Mouse (Mus musculus) left cerebral cortex, adult 2 months (tissue): ENCODE data around the gene Per1. TPM values are rescaled to one million over a fixed set of nuclear protein-coding genes. Genes with fewer than 3 reads are reported as not detected.

Experiments used
- DNase-seq, 2 experiments: peaks; one replicate each; pipeline ENCODE4 v3.0.0; 2021 to 2022; ENCODE audit warnings: low spot score in 2 of 2, mixed read lengths in 1 of 2; ENCODE audit errors: extremely low spot score in 1 of 2
- H3K27ac ChIP-seq: fragments of 200-600 bp; 2 replicates; pipeline ENCODE4 v1.8.1; 2022
- H3K4me3 ChIP-seq: fragments of 200-600 bp; 2 replicates; pipeline ENCODE4 v1.8.1; 2022
- CTCF ChIP-seq: fragments of 200-600 bp; IDR thresholded peaks from 2 replicates; pipeline ENCODE4 v1.8.1; 2022; ENCODE audit warnings: antibody characterized with exemption, mild to moderate bottlenecking, moderate library complexity
- intact Hi-C: fragments of 180-260 bp; cut with DNase I; formaldehyde crosslinking; loops from one replicate; pipeline ENCODE4 v1.15.1; 2025
- total RNA-seq, 2 experiments: library from RNA; stranded (reverse); gene quantifications; 2 replicates each; pipeline ENCODE4 v1.2.3; 2021

Per1 gene
- total RNA-seq, 2 experiments from 2014 or later: 114 to 185 TPM

GRCm38 (mm10) chr11:69103531-69104435, 8.8 kb downstream of the Per1 start:
- intact Hi-C loops: no loop called here
- no peak for DNase-seq
- H3K27ac ChIP-seq: peak overlapping the region; percentile 36; the same call in 1 of the 2 replicates

DNA sequence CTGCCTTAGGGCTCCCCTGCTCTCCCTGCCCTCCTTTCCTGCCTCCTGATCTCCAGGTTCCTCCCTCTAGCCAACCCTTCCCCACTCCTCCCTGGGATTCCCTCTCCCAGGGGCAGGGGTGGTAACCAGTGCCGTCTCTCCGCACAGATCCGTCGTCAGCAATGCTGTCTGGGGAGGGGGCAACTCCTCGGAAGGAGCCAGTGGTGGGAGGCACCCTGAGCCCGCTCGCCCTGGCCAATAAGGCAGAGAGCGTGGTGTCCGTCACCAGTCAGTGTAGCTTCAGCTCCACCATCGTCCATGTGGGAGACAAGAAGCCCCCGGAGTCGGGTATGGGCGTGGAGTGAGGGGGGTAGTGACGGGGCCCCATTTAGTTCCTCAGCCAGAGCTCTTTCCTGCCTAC, 9.5 kb downstream of the Per1 start:
- intact Hi-C loops: no loop called here
- no peak overlapping the region for H3K27ac ChIP-seq
- no peak for TF ChIP-seq CTCF
- no peak overlapping the region for H3K4me3 ChIP-seq
- no peak for DNase-seq

More at GRCm38 (mm10) chr11:69103531-69104435, 8.8 kb downstream of the Per1 start:
- TF ChIP-seq CTCF: no peak
- H3K4me3 ChIP-seq: no peak overlapping the region

DNA sequence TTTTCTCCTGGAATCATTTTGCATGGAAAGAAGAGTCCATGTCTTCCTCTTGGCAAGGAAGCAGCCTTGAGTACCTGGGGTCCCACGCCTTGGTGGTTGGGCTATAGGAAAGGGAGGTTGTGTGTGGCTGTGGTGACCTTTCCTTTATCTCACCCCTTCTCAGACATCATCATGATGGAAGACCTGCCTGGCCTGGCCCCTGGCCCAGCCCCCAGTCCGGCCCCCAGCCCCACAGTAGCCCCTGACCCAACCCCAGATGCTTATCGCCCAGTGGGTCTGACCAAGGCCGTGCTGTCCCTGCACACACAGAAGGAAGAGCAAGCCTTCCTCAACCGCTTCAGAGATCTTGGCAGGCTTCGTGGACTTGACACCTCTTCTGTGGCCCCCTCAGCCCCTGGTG, 10.2 kb downstream of the Per1 start:
- no peak for DNase-seq
- Histone ChIP-seq H3K4me3 (no peak overlapping the region), H3K27ac (no peak overlapping the region)
- intact Hi-C loops: no loop called here
- TF ChIP-seq CTCF: no peak

DNA sequence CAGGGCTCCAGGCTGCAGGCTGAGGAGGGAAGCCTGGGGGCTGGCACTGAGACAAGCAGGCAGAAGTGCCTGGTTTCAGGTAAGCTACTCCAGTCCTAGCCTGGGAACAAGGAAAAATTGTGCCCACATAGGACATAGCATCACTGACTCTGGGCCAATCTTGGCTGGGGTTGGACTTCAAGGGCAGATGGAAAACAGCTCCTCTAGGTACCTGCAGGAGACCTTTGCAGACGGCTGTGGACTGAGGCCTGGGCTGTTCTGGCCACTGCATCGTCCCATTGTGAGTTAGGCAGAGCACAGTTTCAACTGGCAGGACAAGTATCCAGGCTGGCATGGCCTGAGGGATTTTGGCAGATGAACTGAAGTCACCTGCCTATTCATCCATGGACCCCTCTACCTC, 10.8 kb downstream of the Per1 start:
- Histone ChIP-seq H3K27ac (no peak overlapping the region), H3K4me3 (no peak overlapping the region)
- intact Hi-C loops: no loop called here
- TF ChIP-seq CTCF: no peak
- no peak for DNase-seq

- no peak overlapping the region for H3K27ac ChIP-seq
- TF ChIP-seq CTCF: no peak
- DNase-seq: peak in 1 of 2 experiments; percentile 10
- H3K4me3 ChIP-seq: no peak overlapping the region
- intact Hi-C loops: no loop called here
Observed at GRCm38 (mm10) chr11:69106299-69106698, 11.3 kb downstream of the Per1 start.

GRCm38 (mm10) chr11:69106842-69107241, 11.8 kb downstream of the Per1 start:
- DNase-seq: no peak
- TF ChIP-seq CTCF: no peak
- H3K4me3 ChIP-seq: no peak overlapping the region
- intact Hi-C loops: no loop called here
- no peak overlapping the region for H3K27ac ChIP-seq

DNA sequence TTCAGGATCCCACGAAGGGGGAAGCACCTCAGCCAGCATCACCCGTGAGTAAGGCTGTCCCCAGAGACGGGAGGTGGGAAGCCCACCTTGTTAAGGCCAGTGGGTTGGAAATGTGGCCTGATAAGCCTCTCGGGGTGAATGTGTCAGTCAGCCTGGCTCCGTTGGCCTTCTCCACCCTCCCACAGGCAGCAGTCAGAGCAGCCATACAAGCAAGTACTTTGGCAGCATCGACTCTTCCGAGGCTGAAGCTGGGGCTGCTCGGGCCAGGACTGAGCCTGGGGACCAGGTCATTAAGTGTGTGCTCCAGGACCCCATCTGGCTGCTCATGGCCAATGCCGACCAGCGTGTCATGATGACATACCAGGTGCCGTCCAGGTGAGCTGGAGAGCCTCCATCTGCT, 12.7 kb downstream of the Per1 start:
- H3K4me3 ChIP-seq: no peak overlapping the region
- no peak overlapping the region for H3K27ac ChIP-seq
- intact Hi-C loops: no loop called here
- no peak for DNase-seq
- no peak for TF ChIP-seq CTCF

GRCm38 (mm10) chr11:69108223-69108622, 13.2 kb downstream of the Per1 start:
- no peak for TF ChIP-seq CTCF
- no peak for DNase-seq
- H3K4me3 ChIP-seq: no peak overlapping the region
- H3K27ac ChIP-seq: no peak overlapping the region
- intact Hi-C loops: no loop called here

DNA sequence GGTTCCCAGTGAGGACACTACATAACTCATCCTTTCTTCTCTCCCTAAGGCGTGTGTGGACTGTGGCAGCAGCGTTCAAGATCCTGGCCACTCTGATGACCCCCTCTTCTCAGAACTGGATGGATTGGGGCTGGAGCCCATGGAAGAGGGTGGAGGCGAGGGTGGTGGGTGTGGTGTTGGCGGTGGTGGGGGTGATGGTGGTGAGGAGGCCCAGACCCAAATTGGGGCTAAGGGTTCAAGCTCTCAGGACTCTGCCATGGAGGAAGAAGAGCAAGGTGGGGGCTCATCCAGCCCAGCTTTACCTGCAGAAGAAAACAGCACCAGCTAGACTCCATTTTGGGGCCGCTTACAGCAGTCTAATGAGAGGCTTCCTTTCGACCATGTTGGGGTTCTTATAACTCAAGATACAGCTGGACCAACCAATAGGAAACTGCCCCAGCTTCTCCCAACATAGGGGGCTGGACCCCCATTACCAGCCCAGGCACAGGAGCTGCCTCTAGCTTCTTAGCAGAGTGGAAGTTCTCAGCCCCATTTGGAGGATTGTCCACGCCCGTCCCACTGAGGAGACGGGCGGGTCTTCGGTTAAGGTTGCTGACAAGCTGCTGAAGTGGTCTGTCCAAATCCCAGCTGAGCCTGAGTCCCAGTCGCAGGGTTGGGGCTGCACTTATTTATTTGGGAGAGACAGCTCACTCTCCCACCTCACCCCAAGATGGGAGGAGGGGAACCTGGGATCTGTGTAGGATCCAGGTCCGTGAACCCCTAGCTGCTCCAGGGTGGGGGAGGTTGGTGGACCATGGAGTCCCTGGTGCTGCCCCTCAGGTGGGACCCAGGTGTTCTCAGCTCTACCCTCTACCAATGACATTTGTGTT, 14.2 kb downstream of the Per1 start:
- Histone ChIP-seq H3K27ac (no peak overlapping the region), H3K4me3 (no peak overlapping the region)
- TF ChIP-seq CTCF: no peak
- intact Hi-C loops: no loop called here
- no peak for DNase-seq

- DNase-seq: peak; percentile 88 to 91
- Histone ChIP-seq H3K4me3 (peak overlapping the region; percentile 48), H3K27ac (peak overlapping the region; percentile 4; the same call in 1 of the 2 replicates)
- no peak for TF ChIP-seq CTCF
- intact Hi-C loops: loop anchor here (1.0 kb wide), 1 partner anchor 8 kb away; no protein-coding TSS in a partner anchor
Observed at GRCm38 (mm10) chr11:69110319-69111046, 15.5 kb downstream of the Per1 start.

- no peak for TF ChIP-seq CTCF
- intact Hi-C loops: no loop called here
- H3K4me3 ChIP-seq: peak overlapping the region; percentile 48
- peak overlapping the region; percentile 4; the same call in 1 of the 2 replicates for H3K27ac ChIP-seq
- DNase-seq: no peak
Observed at GRCm38 (mm10) chr11:69111051-69111810, 16.2 kb downstream of the Per1 start.
